Mouse (Mus musculus): ENCODE results near the gene Nags. TPM values are rescaled to one million over a fixed set of nuclear protein-coding genes. Genes with fewer than 3 reads are reported as not detected.
A peak's percentile ranks its signal among the peaks of the same experiment; 100 is the strongest.

Nags gene
- polyA plus RNA-seq, 1 experiment from 2014 or later: 0.24 TPM

- Histone ChIP-seq H3K4me3 (replicated peaks) (peak overlapping the region; percentile 62), H3K9ac (replicated peaks) (peak overlapping the region; percentile 66; the same call in 1 of the 2 replicates), H3K27me3 (no peaks in the 10 kb centered on the region), H3K4me2 (peak overlapping the region; percentile 88), H3K27ac (no peak overlapping the region; the same call in 1 of the 2 replicates), H3K9me3 (no peaks in the 10 kb centered on the region), H3K4me1 (replicated peaks) (peaks cover 21% of the 10 kb centered on the region), H3K36me3 (peaks cover 19% of the 10 kb centered on the region)
- 69% methylated on average over 6 of the region's 6 CpGs for WGBS
- ATAC-seq (ENCODE audit: insufficient number of reproducible peaks, insufficient read depth, low FRiP score, low TSS enrichment, low read depth): no peak
These were observed 43.7 kb downstream of the Nags start for GRCm38 (mm10) chr11:102188980-102189379.

DNA sequence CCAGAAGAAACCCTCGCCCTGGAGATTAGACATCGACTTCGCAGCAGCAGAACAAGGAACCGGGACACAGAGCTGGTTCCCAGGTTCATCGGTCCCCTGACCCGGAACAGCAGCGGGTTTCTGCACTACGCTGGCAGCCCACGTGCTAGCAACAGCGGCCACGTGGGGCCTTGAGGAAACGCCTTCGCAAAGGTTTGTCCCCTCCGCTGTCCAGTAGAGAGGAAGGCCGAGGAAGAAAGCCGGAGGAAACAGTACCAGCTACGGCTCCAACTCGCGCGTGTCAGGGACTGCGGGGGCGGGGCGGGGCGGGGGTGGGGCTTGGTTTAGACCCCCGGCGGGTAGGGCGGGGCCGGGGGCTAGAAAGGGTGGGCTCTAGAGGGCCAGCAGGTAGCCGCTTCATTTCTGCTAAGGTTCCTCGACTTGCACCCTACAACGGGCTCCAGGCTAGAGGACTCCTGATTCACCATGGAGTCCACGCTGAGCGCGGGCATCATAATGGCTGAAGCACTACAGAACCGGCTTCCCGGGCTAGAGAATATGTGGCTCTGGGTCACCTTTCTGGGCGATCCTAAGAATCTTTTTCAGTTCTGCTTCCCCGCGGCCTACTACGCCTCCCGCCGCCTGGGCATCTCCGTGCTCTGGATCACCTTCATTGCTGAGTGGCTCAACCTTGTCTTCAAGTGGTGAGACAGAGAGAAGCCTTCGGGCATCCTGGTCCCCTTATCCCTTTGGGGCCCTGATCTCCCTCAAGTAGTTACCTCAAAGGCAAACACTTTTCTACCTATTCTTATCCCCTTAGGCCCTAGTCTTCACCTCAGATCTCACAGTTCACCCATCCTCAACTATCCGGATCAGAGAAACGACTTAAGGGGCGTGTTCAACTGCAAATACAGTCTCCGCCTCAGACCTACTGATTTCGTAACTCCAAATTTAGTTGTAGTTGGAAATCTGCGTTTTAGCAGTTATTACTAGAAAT lies 44.4 kb downstream of the Nags start, which contains the start of gene G6pc3:
Gene G6pc3, plus strand, starts transcription at position 160 of the 976 bp plus-strand sequence.
- Histone ChIP-seq H3K36me3 (peaks cover 26% of the 10 kb centered on the region), H3K4me1 (replicated peaks) (peaks cover 17% of the 10 kb centered on the region), H3K9ac (replicated peaks) (peak within 1 kb of the TSS; percentile 66), H3K4me2 (peak within 1 kb of the TSS; percentile 88), H3K27ac (peak within 1 kb of the TSS; percentile 79), H3K9me3 (no peaks in the 10 kb centered on the region), H3K4me3 (replicated peaks) (peak within 1 kb of the TSS; percentile 62), H3K27me3 (no peaks in the 10 kb centered on the region)
- WGBS: 3% methylated on average over 49 of the region's 50 CpGs
- ATAC-seq (ENCODE audit: insufficient number of reproducible peaks, insufficient read depth, low FRiP score, low TSS enrichment, low read depth): peak; percentile 84

GRCm38 (mm10) chr11:102190848-102191247 lies 45.5 kb downstream of the Nags start:
- ATAC-seq (ENCODE audit: insufficient number of reproducible peaks, insufficient read depth, low FRiP score, low TSS enrichment, low read depth): no peak
- peak overlapping the region; percentile 42; the same call in 1 of the 2 replicates for H3K9ac ChIP-seq (replicated peaks)
- H3K4me2 ChIP-seq: peak overlapping the region; percentile 88
- H3K9me3 ChIP-seq: no peaks in the 10 kb centered on the region
- 36% methylated on average over 4 of the region's 4 CpGs for WGBS
- peaks cover 37% of the 10 kb centered on the region for H3K36me3 ChIP-seq
- peak overlapping the region; percentile 62 for H3K4me3 ChIP-seq (replicated peaks)
- H3K4me1 ChIP-seq (replicated peaks): peaks cover 17% of the 10 kb centered on the region
- peak overlapping the region; percentile 62 for H3K27ac ChIP-seq
- no peaks in the 10 kb centered on the region for H3K27me3 ChIP-seq

DNA sequence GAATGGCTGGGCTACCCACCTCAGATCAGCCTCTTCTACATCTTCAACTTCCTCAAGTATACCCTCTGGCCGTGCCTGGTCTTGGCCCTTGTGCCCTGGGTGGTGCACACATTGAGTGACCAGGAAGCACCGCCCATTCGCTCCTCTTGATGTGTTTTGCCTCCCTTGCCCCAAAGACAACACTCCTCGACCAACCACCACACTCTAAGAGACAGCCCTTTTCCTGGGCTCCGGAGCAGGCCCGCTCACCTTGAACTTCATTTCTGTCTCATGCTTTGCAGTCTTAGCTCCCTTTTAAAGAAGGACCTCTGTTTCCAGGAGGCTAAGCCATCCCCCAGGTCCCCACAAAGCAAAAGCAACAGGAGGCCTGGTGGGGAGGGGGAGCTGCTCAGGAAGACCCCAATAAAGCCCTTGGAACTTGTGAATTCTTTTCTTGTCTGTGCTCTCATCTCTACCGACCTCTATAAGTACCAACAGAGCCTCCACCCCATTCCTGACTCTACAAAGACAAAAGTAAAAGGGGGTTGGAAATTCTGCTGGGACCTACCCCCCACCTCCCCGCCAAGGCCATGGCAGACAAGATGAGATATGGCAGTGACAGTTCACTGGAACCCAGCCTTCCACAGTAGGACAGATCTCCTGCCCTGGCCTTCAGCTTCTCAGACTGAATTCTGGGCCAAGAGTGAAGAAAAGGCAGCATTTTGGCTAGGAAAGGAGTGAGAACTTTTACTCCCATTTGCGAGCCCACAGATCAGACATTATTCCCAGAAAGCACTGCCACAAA lies 48.5 kb downstream of the Nags start:
- WGBS: 85% methylated on average over 9 of the region's 9 CpGs
- Histone ChIP-seq H3K9me3 (no peaks in the 10 kb centered on the region), H3K27ac (no peak overlapping the region), H3K4me1 (replicated peaks) (peaks cover 17% of the 10 kb centered on the region), H3K36me3 (peaks cover 67% of the 10 kb centered on the region), H3K4me2 (no peak overlapping the region), H3K9ac (replicated peaks) (no peak overlapping the region), H3K4me3 (replicated peaks) (no peak overlapping the region), H3K27me3 (no peaks in the 10 kb centered on the region)
- ATAC-seq (ENCODE audit: insufficient number of reproducible peaks, insufficient read depth, low FRiP score, low TSS enrichment, low read depth): no peak

- WGBS: 90% methylated on average over 21 of the region's 21 CpGs
- Histone ChIP-seq H3K9ac (replicated peaks) (no peak overlapping the region), H3K4me3 (replicated peaks) (no peak overlapping the region), H3K36me3 (peaks cover 91% of the 10 kb centered on the region), H3K4me1 (replicated peaks) (peaks cover 11% of the 10 kb centered on the region), H3K27me3 (no peaks in the 10 kb centered on the region), H3K9me3 (no peaks in the 10 kb centered on the region), H3K27ac (no peak overlapping the region), H3K4me2 (no peak overlapping the region)
- ATAC-seq (ENCODE audit: insufficient number of reproducible peaks, insufficient read depth, low FRiP score, low TSS enrichment, low read depth): no peak
These were observed 50.9 kb downstream of the Nags start for GRCm38 (mm10) chr11:102196018-102196797.

DNA sequence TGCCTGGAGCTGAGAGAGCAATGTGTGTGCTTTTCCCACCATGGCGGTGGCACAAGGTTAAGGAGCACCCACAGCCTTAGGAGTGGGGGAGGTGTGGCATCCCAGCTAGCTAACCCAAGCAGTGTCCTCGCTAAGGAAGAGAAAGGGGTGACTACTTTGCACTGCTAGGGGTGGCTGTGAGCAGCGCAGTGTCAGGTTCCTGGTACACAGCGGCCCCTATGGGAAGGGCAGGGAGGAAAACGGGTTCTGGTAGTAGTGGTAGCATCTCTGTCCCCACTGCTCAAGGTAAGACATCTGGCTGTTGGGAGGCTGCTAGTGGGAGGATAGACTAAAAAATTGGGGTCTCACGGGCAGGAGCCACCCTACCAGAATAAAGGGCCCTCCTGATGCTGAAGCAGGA lies 52.9 kb downstream of the Nags start:
- Histone ChIP-seq H3K36me3 (peaks cover 99% of the 10 kb centered on the region), H3K27ac (no peak overlapping the region), H3K4me3 (replicated peaks) (no peak overlapping the region), H3K4me1 (replicated peaks) (peaks cover 8% of the 10 kb centered on the region; the same call in 1 of the 2 replicates), H3K9ac (replicated peaks) (no peak overlapping the region), H3K27me3 (no peaks in the 10 kb centered on the region), H3K9me3 (no peaks in the 10 kb centered on the region), H3K4me2 (no peak overlapping the region)
- 58% methylated on average over 6 of the region's 6 CpGs for WGBS
- no peak for ATAC-seq (ENCODE audit: insufficient number of reproducible peaks, insufficient read depth, low FRiP score, low TSS enrichment, low read depth)

Other genes starting within 250 kb of the Nags start
- gene Sost, start 178.5 kb upstream of the Nags start, polyA plus RNA-seq (2016; fragmentation: Nextera tagmentation; extraction: Ambion mirVana): 1.1 and 1.2 TPM in 2 replicates
- gene Cfap97d1, start 161.2 kb upstream of the Nags start, polyA plus RNA-seq (2016; fragmentation: Nextera tagmentation; extraction: Ambion mirVana): not detected in 2 replicates
- 11.2 and 11.6 TPM in 2 replicates for gene Dusp3, start 158.5 kb upstream of the Nags start, polyA plus RNA-seq (2016; fragmentation: Nextera tagmentation; extraction: Ambion mirVana)
- gene Mpp3, start 117.1 kb upstream of the Nags start, polyA plus RNA-seq (2016; fragmentation: Nextera tagmentation; extraction: Ambion mirVana): 13.7 and 16.3 TPM in 2 replicates
- gene Cd300lg, start 104.0 kb upstream of the Nags start, polyA plus RNA-seq (2016; fragmentation: Nextera tagmentation; extraction: Ambion mirVana): 0.40 and 0.70 TPM in 2 replicates
- 12.6 and 14.3 TPM in 2 replicates for gene Mpp2, start 57.0 kb upstream of the Nags start, polyA plus RNA-seq (2016; fragmentation: Nextera tagmentation; extraction: Ambion mirVana)
- gene Ppy, start 44.2 kb upstream of the Nags start, polyA plus RNA-seq (2016; fragmentation: Nextera tagmentation; extraction: Ambion mirVana): not detected in 2 replicates
- gene Pyy, start 37.7 kb upstream of the Nags start, polyA plus RNA-seq (2016; fragmentation: Nextera tagmentation; extraction: Ambion mirVana): not detected in 2 replicates
- 40.6 and 44.2 TPM in 2 replicates for gene Tmem101, start 10.9 kb downstream of the Nags start, polyA plus RNA-seq (2016; fragmentation: Nextera tagmentation; extraction: Ambion mirVana)
- 103 TPM in 2 replicates for gene Lsm12, start 39.8 kb downstream of the Nags start, polyA plus RNA-seq (2016; fragmentation: Nextera tagmentation; extraction: Ambion mirVana)
- gene G6pc3, start 44.1 kb downstream of the Nags start, polyA plus RNA-seq (2016; fragmentation: Nextera tagmentation; extraction: Ambion mirVana): 36.6 and 36.8 TPM in 2 replicates
- gene Hdac5, start 84.7 kb downstream of the Nags start, polyA plus RNA-seq (2016; fragmentation: Nextera tagmentation; extraction: Ambion mirVana): 58.1 and 64.3 TPM in 2 replicates
- 21.7 and 23.5 TPM in 2 replicates for gene BC030867, start 103.4 kb downstream of the Nags start, polyA plus RNA-seq (2016; fragmentation: Nextera tagmentation; extraction: Ambion mirVana)
- 0.16 and 0.19 TPM in 2 replicates for gene Asb16, start 123.2 kb downstream of the Nags start, polyA plus RNA-seq (2016; fragmentation: Nextera tagmentation; extraction: Ambion mirVana)
- 47.4 and 48.9 TPM in 2 replicates for gene Tmub2, start 139.4 kb downstream of the Nags start, polyA plus RNA-seq (2016; fragmentation: Nextera tagmentation; extraction: Ambion mirVana)
- 22.3 and 22.9 TPM in 2 replicates for gene Atxn7l3, start 151.1 kb downstream of the Nags start, polyA plus RNA-seq (2016; fragmentation: Nextera tagmentation; extraction: Ambion mirVana)
- gene Ubtf, start 174.2 kb downstream of the Nags start, polyA plus RNA-seq (2016; fragmentation: Nextera tagmentation; extraction: Ambion mirVana): 101 TPM in 2 replicates
- gene Slc4a1, start 220.7 kb downstream of the Nags start, polyA plus RNA-seq (2016; fragmentation: Nextera tagmentation; extraction: Ambion mirVana): 22.6 and 25.0 TPM in 2 replicates
- 1.7 and 2.3 TPM in 2 replicates for gene Rundc3a, start 247.9 kb downstream of the Nags start, polyA plus RNA-seq (2016; fragmentation: Nextera tagmentation; extraction: Ambion mirVana)

Measured in limb, embryonic 12.5 days (tissue).